Mouse (Mus musculus) left cerebral cortex, postnatal 14 days (tissue): ENCODE measurements around the gene Tnnc2. TPM values are rescaled to one million over a fixed set of nuclear protein-coding genes. Genes with fewer than 3 reads are reported as not detected.
"Not testable (repeated sequence)": the region's sequence is repeated elsewhere in the genome, so short reads cannot be mapped to it uniquely, and the experiment has no call there.

ENCODE experiments used
- DNase-seq, 2 experiments: peaks; one replicate each; pipeline ENCODE4 v3.0.0; 2021 to 2022; ENCODE audit warnings: low spot score in 2 of 2, mixed read lengths in 1 of 2
- intact Hi-C: fragments of 180-260 bp; cut with DNase I; formaldehyde crosslinking; loops from one replicate; pipeline ENCODE4 v1.15.1; 2025
- total RNA-seq, 2 experiments: library from RNA; stranded (reverse); gene quantifications; 2 replicates each; pipeline ENCODE4 v1.2.3; 2021

Gene Tnnc2
- total RNA-seq, 2 experiments from 2014 or later, result 1.1 TPM; not detected in 1

GRCm38 (mm10) chr2:164800252-164801004 is 20.7 kb upstream of the Tnnc2 start:
- DNase-seq, result no peak
- intact Hi-C loops, result no loop called here

GRCm38 (mm10) chr2:164798554-164798953 is 18.8 kb upstream of the Tnnc2 start:
- intact Hi-C loops, DNase-seq: not testable (repeated sequence)

- no peak for DNase-seq
- intact Hi-C loops, result no loop called here
These were observed 16.1 kb upstream of the Tnnc2 start for GRCm38 (mm10) chr2:164795868-164796267.

GRCm38 (mm10) chr2:164794293-164794692 is 14.5 kb upstream of the Tnnc2 start:
- intact Hi-C loops, result no loop called here
- peak; percentile 87 to 94 for DNase-seq

GRCm38 (mm10) chr2:164793772-164794171 is 14.0 kb upstream of the Tnnc2 start:
- intact Hi-C loops, result no loop called here
- peak; percentile 16 to 46 for DNase-seq

- intact Hi-C loops, result no loop called here
- peak; percentile 61 for DNase-seq
These were observed 13.5 kb upstream of the Tnnc2 start for GRCm38 (mm10) chr2:164793236-164793635.

- intact Hi-C loops, result no loop called here
- no peak for DNase-seq
These were observed 12.8 kb upstream of the Tnnc2 start for GRCm38 (mm10) chr2:164792400-164793190.

GRCm38 (mm10) chr2:164791841-164792261 is 12.1 kb upstream of the Tnnc2 start:
- intact Hi-C loops, result no loop called here
- no peak for DNase-seq

GRCm38 (mm10) chr2:164790451-164790850 is 10.7 kb upstream of the Tnnc2 start:
- DNase-seq, result no peak
- intact Hi-C loops, result no loop called here

- no peak for DNase-seq
- intact Hi-C loops, result no loop called here
These were observed 8.6 kb upstream of the Tnnc2 start for GRCm38 (mm10) chr2:164788411-164788810.

GRCm38 (mm10) chr2:164787779-164788178 is 8.0 kb upstream of the Tnnc2 start:
- intact Hi-C loops, result no loop called here
- no peak for DNase-seq

GRCm38 (mm10) chr2:164787032-164787431 is 7.3 kb upstream of the Tnnc2 start:
- intact Hi-C loops, result no loop called here
- no peak for DNase-seq

- DNase-seq, result no peak
- intact Hi-C loops, result no loop called here
These were observed 6.7 kb upstream of the Tnnc2 start for GRCm38 (mm10) chr2:164786388-164786885.

GRCm38 (mm10) chr2:164785481-164786387 is 6.0 kb upstream of the Tnnc2 start, which contains the start of gene Snx21:
Gene Snx21, plus strand, starts transcription at chr2:164785823.
- intact Hi-C loops, result no loop called here
- DNase-seq, result peak; percentile 75 to 82

GRCm38 (mm10) chr2:164784869-164785420 is 5.2 kb upstream of the Tnnc2 start:
- intact Hi-C loops, result no loop called here

GRCm38 (mm10) chr2:164783926-164784581 is 4.3 kb upstream of the Tnnc2 start:
- intact Hi-C loops, result no loop called here
- DNase-seq, result no peak

More at GRCm38 (mm10) chr2:164784869-164785420, 5.2 kb upstream of the Tnnc2 start:
- no peak for DNase-seq

- intact Hi-C loops, result no loop called here
- DNase-seq, result no peak
These were observed 2.1 kb upstream of the Tnnc2 start for GRCm38 (mm10) chr2:164781876-164782275.

- intact Hi-C loops, result no loop called here
- DNase-seq, result no peak
These were observed 958 bp downstream of the Tnnc2 start for GRCm38 (mm10) chr2:164778809-164779208.

- intact Hi-C loops, result no loop called here
- no peak for DNase-seq
These were observed 1.8 kb downstream of the Tnnc2 start for GRCm38 (mm10) chr2:164778015-164778287.
